Mouse (Mus musculus) hindbrain, embryonic 11.5 days (tissue): ENCODE data around the gene Aprt. TPM values are rescaled to one million over a fixed set of nuclear protein-coding genes. Genes with fewer than 3 reads are reported as not detected.
A peak's percentile ranks its signal among the peaks of the same experiment; 100 is the strongest.

Source experiments
- ATAC-seq: fragments of 200-750 bp; cut with Nextera tagmentation; 2 replicates; pipeline ENCODE4 v1.8.0; 2017; ENCODE audit warnings: mild to moderate bottlenecking, moderate TSS enrichment, moderate library complexity; ENCODE audit not compliant: low FRiP score
- DNase-seq: peaks from one replicate; pipeline ENCODE4 v3.0.0-alpha.2; 2015; ENCODE audit warnings: low spot score
- H3K27ac ChIP-seq: fragments of 300-500 bp; sonication (generic); 2 replicates; pipeline ENCODE4 v1.5.1; 2014; ENCODE audit warnings: mild to moderate bottlenecking, low read depth, low read length
- H3K27me3 ChIP-seq: fragments of 300-500 bp; sonication (generic); 2 replicates; pipeline ENCODE4 v1.6.1; 2014; ENCODE audit warnings: mild to moderate bottlenecking, low read length, moderate library complexity, mixed read lengths; ENCODE audit not compliant: control insufficient read depth, insufficient read depth
- H3K36me3 ChIP-seq: fragments of 300-500 bp; sonication (generic); 2 replicates; pipeline ENCODE4 v1.6.1; 2014; ENCODE audit warnings: mild to moderate bottlenecking, low read length, moderate library complexity, mixed read lengths; ENCODE audit not compliant: control insufficient read depth, insufficient read depth
- H3K4me1 ChIP-seq: fragments of 300-500 bp; sonication (generic); replicated peaks from 2 replicates; pipeline ENCODE4 v1.6.1; 2014; ENCODE audit warnings: low read length, mixed read lengths; ENCODE audit not compliant: control insufficient read depth, insufficient read depth
- H3K4me2 ChIP-seq: fragments of 300-500 bp; sonication (generic); replicated peaks from 2 replicates; pipeline ENCODE4 v1.6.1; 2014; ENCODE audit warnings: mild to moderate bottlenecking, low read depth, low read length
- H3K4me3 ChIP-seq: fragments of 300-500 bp; sonication (generic); 2 replicates; pipeline ENCODE4 v1.5.1; 2014; ENCODE audit warnings: low read depth, low read length
- H3K9ac ChIP-seq: fragments of 300-500 bp; sonication (generic); 2 replicates; pipeline ENCODE4 v1.6.1; 2014; ENCODE audit warnings: low read depth, low read length
- H3K9me3 ChIP-seq: fragments of 300-500 bp; sonication (generic); 2 replicates; pipeline ENCODE4 v1.6.1; 2016; ENCODE audit warnings: low read length; ENCODE audit not compliant: control insufficient read depth
- WGBS: fragments of 180-500 bp; shearing (Covaris S2); extraction: QIAGEN DNeasy Blood & Tissue Kit; methylation state at CpG from one replicate; pipeline ENCODE4 v1.1.7; 2014; 5-methylcytosine and 5-hydroxymethylcytosine counted together
- polyA plus RNA-seq: library from polyadenylated mRNA; unstranded; fragments of >200 nt; fragmentation: Nextera tagmentation; extraction: Ambion mirVana; gene quantifications from 2 replicates; pipeline ENCODE4 v1.2.1, GENCODE M21; 2014

Aprt gene
- polyA plus RNA-seq, 1 experiment from 2014 or later = 206 TPM

DNA sequence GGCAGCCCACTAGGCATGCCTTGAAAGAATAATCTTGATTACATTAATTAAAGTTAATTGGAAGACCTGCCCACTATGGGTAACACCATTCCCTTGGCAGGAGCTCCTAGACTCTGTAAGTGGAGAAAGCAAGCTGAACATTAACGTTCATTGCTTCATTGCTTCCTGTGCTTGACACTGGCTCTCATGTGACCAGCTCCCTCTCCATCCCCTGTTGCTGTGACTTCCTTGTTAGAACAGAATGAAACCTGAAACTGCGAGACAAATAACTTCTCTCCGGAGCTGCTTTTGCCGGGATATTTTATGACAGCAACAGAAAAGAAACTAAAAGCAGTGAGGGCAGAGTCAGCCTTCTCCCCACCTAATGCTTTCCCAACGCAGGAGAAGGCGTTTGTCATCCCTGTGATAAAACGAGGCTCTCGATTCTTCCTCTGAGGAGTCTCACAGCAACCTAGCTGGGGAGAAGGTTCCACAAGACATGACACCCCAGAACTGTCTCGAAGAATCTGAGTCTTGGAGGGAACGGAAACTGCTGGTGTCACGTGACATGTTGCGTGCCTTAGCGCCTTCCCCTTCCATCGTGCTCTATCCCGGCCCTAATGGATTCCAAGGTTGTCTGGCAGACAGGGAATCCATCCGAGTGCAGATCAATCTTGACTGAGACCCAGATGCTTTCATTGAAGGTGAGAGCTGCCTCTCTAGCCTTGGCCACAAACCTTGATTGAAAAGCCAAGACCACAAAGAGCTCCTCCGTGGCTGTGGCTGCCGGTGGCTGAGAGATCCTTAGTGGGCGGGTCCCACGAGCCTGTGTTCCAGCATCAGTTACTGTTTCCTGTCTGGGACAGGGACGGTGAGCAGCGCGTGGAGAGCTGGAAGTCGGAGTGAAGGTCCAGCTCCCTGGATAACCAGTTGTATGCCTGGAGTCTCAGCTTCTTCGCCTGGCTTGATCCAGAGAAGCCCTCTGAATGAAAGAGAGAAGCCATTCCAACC is 12.1 kb downstream of the Aprt start:
- Histone ChIP-seq H3K4me2 (no peak overlapping the region), H3K9ac (no peak overlapping the region), H3K9me3 (no peaks in the 10 kb centered on the region), H3K27ac (no peak overlapping the region), H3K4me3 (no peak overlapping the region), H3K36me3 (no peaks in the 10 kb centered on the region), H3K4me1 (peaks cover 14% of the 10 kb centered on the region), H3K27me3 (no peaks in the 10 kb centered on the region)
- DNase-seq (no peak), ATAC-seq (no peak)
- WGBS = 87% methylated on average over 25 of the region's 25 CpGs

DNA sequence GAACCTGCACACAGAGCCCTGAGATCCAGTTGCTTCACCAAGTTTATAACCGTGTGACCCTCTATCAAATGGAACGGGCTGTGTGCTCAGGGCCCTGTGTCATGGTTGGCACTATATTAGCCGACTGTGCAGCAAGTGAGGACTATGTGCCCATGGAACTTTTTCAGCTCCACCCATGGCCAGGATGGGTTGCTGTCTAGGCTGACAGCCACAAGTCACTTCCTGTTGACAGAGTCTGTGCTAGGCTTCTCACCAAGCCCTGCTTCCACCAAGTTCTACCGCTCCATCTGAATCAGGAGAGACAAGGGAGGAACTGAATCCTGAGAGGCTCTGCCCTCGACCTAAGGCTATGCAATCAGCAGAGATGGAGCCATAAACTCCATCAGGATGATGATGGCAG is 15.5 kb downstream of the Aprt start:
- H3K4me2 ChIP-seq = no peak overlapping the region
- no peaks in the 10 kb centered on the region for H3K36me3 ChIP-seq
- H3K4me3 ChIP-seq = no peak overlapping the region
- no peaks in the 10 kb centered on the region for H3K27me3 ChIP-seq
- ATAC-seq (no peak), DNase-seq (no peak)
- H3K4me1 ChIP-seq = no peaks in the 10 kb centered on the region
- H3K9me3 ChIP-seq = no peaks in the 10 kb centered on the region
- no peak overlapping the region for H3K9ac ChIP-seq
- no peak overlapping the region for H3K27ac ChIP-seq
- WGBS = 89% methylated on average over 5 of the region's 5 CpGs

DNA sequence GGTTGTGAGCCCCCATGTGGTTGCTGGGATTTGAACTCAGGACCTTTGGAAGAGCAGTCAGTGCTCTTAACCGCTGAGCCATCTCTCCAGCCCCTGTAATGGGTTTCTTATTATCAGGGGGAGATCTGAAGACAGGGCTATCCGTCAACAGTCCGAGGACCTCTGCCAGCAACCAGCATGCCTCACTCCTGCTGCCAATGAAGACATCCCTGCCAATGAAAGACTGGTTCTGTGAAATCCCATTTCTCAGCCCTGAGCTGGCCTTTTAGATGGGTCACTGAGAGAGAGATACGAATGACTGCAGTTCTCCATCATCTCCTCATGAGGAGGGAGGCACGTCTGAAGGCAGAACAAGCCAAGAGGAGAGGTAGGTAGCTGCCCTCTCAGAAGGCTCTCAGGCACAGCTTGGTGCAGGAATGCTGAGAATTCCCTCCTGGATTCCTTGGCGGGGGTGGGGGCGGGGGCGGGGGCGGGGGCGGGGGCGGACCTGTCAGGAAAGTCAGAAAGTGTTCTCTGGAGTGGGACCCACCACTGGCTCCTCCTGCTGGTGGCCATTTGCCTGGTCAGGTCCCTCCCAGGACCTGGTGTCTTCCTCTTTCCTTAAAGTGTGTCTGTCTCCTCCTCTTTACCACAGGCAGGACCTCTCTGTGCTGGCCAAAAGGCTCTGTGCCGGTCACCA is 17.9 kb downstream of the Aprt start:
- H3K27me3 ChIP-seq = no peaks in the 10 kb centered on the region
- H3K4me1 ChIP-seq = no peaks in the 10 kb centered on the region
- H3K36me3 ChIP-seq = no peaks in the 10 kb centered on the region
- no peaks in the 10 kb centered on the region for H3K9me3 ChIP-seq
- DNase-seq (no peak), ATAC-seq (no peak)
- no peak overlapping the region for H3K9ac ChIP-seq
- no peak overlapping the region for H3K27ac ChIP-seq
- no peak overlapping the region for H3K4me2 ChIP-seq
- 15% methylated on average over 11 of the region's 12 CpGs for WGBS
- no peak overlapping the region for H3K4me3 ChIP-seq

DNA sequence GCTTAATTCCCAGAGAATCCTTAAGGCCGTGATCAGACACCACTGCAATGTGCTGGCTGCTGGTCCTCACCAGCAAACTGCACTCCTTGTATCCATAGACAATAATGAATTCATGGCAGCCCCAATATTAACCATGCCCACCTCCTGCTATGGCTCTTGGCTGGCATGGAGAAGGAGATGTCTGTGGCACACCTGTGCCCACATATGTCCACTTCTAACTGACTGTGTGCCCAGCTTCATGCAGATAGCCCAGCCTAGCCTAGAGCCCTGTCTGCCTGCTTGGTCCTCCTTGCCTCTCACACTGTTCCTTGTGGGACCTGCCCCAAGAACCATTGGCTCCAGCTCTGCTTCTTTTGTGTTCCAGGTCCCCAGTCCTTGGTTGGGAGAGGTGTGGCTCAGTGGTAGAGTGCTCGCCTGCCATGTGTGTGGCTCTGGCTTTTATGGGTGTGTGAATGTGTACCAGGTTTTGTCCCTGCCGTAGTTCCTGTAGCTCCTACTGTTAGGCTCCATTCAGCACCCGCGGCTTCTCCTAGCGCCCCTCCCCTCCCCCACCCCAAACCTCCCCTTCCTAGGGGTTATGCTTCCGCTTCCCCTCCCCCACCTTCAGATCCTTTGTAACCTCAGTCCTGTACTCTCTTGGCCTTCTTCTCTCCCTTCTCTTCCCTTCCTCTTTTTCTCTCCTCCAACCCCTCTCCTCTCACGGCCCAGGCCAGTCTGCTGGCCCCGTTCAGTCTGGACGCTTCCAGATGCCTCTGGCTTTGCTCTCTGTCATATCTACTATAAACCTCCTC is 19.3 kb downstream of the Aprt start:
- Histone ChIP-seq H3K4me2 (no peak overlapping the region), H3K4me3 (no peak overlapping the region), H3K9me3 (no peaks in the 10 kb centered on the region), H3K9ac (no peak overlapping the region), H3K36me3 (no peaks in the 10 kb centered on the region), H3K27me3 (no peaks in the 10 kb centered on the region), H3K4me1 (no peaks in the 10 kb centered on the region), H3K27ac (no peak overlapping the region)
- no peak for ATAC-seq
- no peak for DNase-seq
- WGBS = 43% methylated on average over 10 of the region's 10 CpGs

DNA sequence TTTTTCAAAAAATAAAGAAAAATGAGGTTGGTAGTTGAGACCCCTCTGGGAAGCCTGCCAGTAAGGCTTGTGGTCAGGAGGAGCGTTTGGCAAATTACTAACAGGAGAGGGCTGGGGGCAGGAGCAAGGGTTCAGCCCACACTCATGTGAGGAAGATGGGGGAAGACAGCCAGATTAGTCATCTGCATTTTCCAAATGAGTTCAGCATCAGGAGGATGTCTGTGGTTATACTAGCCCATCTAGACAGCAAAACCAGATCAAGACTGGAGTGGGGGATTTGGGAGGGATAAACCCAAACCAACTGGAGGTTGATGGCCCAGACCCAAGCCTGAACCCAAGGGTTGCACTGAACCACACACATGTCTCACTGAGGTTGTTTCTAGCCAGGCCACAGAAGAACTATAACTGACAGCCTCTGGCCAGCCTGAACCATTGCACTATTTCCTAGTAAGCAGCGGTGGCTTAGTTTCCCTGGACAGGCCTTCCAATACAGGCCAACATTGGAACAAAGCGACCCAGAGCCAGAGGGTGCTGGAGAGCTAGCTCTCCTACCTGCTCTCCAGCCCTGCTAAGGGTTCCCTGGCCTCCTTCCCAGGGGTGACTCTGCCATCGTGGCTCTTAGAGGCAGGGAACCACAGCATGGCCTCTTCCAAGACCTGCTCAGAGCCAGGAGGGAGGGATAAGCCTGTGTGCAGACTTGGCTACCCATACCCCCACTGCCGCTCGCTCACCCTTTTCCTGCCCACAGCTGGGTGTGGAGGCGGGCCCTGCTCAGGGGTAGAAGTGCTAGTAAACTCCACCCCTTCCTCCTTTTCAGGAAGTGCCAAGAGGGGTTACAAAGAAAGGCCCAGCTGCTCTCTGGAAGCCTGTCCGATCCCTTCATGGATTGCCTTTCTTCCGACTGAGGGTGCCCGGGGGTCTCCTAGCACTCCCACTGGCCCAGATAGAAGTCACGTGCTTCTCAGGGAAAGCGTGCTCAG is 20.4 kb downstream of the Aprt start:
- H3K4me1 ChIP-seq = peaks cover 1% of the 10 kb centered on the region; the same call in 1 of the 2 replicates

DNA sequence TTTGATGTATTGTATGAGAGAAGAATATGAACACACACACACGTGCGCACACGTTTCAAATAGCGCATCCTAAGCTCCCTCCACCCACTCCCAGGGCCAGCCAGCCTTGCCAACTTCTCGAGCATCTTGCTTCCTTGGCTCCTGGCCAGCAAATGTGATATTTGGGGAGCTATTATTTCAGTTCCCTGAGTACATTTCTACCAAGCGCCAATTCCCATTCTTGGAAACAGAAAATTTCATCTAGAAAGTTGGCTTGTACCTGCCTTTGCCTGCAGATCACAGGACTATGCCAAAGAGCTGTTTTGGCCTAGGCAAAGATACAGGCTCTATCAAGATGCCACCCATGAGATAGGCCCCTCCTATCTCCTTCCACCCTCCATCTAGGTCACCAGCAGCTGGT is 21.9 kb downstream of the Aprt start:
- 88% methylated on average over 6 of the region's 6 CpGs for WGBS
- Histone ChIP-seq H3K27ac (no peak overlapping the region), H3K4me2 (no peak overlapping the region), H3K9me3 (no peaks in the 10 kb centered on the region), H3K4me3 (no peak overlapping the region), H3K36me3 (no peaks in the 10 kb centered on the region), H3K9ac (no peak overlapping the region), H3K27me3 (peaks cover 18% of the 10 kb centered on the region), H3K4me1 (peaks cover 6% of the 10 kb centered on the region; the same call in 1 of the 2 replicates)
- ATAC-seq = no peak
- no peak for DNase-seq

More for the DNA sequence above, 20.4 kb downstream of the Aprt start:
- no peak overlapping the region for H3K4me2 ChIP-seq
- no peaks in the 10 kb centered on the region for H3K36me3 ChIP-seq
- no peak overlapping the region for H3K9ac ChIP-seq
- ATAC-seq (0 out of 2 replicates have a peak, but pooled peaks have one; percentile 35), DNase-seq (no peak)
- peaks cover 4% of the 10 kb centered on the region for H3K27me3 ChIP-seq
- WGBS = 59% methylated on average over 12 of the region's 12 CpGs
- no peaks in the 10 kb centered on the region for H3K9me3 ChIP-seq
- H3K27ac ChIP-seq = no peak overlapping the region
- no peak overlapping the region for H3K4me3 ChIP-seq

DNA sequence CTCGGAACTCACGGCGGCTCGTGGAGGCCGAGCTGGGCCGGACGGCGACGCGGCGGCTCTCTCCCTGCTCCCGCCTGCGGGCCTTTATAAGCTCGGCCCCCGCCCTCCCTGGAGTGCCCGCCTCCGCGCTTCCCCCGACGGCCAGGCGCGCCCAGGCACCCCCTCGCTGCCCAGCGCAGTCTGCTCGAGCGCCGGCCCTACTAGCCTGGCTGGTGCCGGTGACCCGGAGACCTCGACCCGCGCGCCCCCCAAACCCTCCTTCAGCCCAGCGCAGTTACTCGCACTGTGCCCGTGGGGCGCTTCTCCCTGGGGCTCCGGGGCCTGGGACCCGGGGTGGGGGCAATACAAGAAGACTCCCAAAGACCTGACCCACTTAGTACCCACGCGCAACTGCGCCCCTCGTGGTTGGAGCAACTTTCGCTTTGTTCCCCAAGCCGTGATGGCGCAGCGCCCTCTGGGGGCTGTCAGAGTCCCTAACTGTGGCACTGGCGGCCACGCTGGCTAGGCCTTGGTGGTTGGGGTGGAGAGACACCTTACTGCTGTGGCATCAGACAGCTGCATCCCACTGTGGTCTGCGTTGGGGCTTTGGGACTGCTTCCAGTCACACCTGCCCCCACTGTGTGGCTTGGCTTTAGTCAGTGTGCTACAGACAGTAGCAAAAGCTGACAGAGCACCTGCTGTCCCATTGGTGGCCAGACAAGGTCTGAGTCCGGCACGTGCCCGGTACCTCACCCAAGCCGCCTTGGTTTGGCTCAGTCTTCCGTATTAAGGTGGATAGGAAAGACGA is 25.3 kb downstream of the Aprt start, which contains the start of gene Piezo1:
TSS of gene Piezo1 (minus strand) at position 65 of the 787 bp plus-strand sequence.
- H3K27ac ChIP-seq = peak within 1 kb of the TSS; percentile 30; the same call in 1 of the 2 replicates
- H3K36me3 ChIP-seq = no peaks in the 10 kb centered on the region

More for the DNA sequence above, 25.3 kb downstream of the Aprt start, which contains the start of gene Piezo1:
- Histone ChIP-seq H3K4me1 (peaks cover 6% of the 10 kb centered on the region; the same call in 1 of the 2 replicates), H3K27me3 (peaks cover 22% of the 10 kb centered on the region), H3K4me2 (peak within 1 kb of the TSS; percentile 80), H3K9me3 (no peaks in the 10 kb centered on the region), H3K9ac (peak within 1 kb of the TSS; percentile 62), H3K4me3 (peak within 1 kb of the TSS; percentile 42)
- WGBS = 12% methylated on average over 51 of the region's 56 CpGs
- ATAC-seq (peak; percentile 66), DNase-seq (peak; percentile 85)
